Mouse (Mus musculus) T-helper 1 cell (primary cell): ENCODE measurements around the gene Ndufb4.
"Not testable (repeated sequence)": the region's sequence is repeated elsewhere in the genome, so short reads cannot be mapped to it uniquely, and the experiment has no call there.

Source experiments
- in situ Hi-C: fragments of 300-600 bp; cut with MboI, MseI; formaldehyde crosslinking; loops from one replicate; pipeline ENCODE4 v1.15.1; 2025; ENCODE audit warnings: high pct_unique_total_duplicates

Gene Ndufb4

DNA sequence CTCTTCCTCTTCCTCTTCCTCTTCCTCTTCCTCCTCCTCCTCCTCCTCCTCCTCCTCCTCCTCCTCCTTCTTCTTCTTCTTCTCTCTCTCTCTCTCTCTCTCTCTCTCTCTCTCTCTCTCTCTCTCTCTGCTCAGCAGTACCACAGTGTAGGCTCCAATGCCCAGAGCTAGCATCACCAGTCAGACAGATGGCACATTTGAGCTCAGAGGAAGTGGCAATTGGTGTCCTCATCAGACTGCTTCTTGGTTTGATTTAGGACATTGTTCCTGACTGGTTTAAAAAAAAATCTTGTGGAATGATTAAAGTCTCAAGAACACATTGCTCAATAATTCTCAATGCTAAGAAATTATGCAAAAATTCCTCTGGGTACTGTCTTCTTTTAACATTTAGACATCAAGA, 13.7 kb downstream of the Ndufb4 start:
- in situ Hi-C loops, result not testable (repeated sequence)

GRCm38 (mm10) chr16:37637802-37638201, 16.5 kb downstream of the Ndufb4 start:
- in situ Hi-C loops, result no loop called here

- in situ Hi-C loops, result no loop called here
These were observed 18.1 kb downstream of the Ndufb4 start for GRCm38 (mm10) chr16:37636107-37636506.

DNA sequence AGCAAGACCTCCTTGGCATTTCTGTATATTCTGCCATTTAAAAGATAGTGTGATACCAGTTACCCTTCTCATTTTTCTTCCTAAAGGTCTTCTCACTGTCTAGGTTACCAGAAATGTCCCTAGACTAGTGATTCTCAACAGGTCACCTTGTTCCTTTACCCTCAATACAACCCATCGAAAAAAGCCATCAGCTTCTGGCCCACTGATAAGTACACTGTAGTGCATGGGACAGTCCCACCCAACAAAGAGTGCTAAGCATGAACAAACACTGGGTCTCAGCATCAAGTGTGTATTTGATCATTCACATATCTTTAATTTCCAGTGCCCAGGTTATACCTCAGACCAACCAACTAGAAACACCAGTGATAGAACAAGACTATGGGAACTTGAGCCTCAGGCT, 19.2 kb downstream of the Ndufb4 start:
- in situ Hi-C loops, result no loop called here

DNA sequence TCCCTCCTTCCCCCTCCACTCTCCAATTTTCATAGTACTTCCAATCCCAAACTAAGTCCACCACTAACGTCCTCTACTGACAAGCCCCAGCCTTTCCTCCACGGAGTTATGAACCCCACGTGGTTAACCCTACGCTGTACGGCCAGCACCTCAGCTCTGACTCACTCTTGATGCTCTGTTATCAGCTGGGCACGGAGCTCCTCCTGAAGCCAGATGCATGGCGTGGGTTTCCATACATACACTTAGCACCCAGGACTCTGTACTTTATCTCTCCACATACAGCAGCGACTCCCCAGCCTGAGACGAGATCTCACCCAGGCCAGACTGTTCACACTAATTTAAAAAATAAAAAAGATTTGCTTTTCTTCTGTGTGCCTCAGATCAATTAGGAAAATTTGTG, 19.7 kb downstream of the Ndufb4 start:
- in situ Hi-C loops, result no loop called here

- in situ Hi-C loops, result no loop called here
These were observed 25.2 kb downstream of the Ndufb4 start for GRCm38 (mm10) chr16:37629011-37629410.

GRCm38 (mm10) chr16:37628336-37628735, 25.9 kb downstream of the Ndufb4 start:
- in situ Hi-C loops, result no loop called here

DNA sequence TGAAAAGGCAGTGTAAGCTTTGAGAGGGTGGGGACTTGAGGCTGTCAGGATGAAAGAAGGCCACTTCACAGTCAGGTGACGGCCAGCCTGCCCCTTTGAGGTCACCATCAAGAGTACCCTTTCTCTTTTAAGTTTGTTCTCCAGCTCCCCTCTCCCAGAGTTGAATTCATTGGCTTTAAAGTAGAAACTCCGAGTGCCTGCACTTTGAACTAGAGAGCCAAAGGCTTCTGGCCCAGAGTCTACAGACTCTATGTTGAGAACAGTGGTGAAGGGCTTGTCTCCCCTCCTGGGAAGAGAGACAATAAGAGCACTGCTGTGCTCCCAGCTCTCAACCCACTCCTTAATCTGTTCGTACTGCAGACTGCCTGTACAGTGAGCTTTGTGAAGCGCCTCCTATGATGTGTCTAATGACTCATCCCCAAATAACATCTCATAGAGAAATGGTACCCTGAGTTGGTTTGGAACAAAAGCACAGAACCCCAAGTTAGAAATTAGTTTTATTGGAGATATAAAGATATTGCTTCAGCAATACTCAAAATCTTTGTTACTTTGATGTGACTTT, 27.8 kb downstream of the Ndufb4 start:
- in situ Hi-C loops, result no loop called here

GRCm38 (mm10) chr16:37622919-37623318, 31.3 kb downstream of the Ndufb4 start:
- in situ Hi-C loops, result no loop called here

DNA sequence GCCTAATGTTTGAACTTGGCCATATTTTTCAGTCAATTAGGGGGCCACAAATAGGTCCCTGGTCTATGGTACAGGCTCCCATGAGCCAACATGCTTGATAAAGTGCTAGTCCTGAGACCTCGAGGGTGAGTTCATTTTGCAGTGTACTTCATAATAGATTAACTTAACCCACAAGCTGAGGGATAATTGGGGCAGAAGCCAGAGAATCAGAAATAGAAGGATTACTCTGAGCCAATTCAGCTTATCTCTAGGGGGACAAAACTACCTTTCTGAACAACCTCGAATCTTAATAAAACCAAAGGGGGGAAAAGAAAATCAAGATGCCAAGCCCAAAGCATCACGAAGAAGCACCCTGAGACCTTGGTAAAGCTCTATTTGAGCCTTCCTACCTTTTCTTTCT, 31.9 kb downstream of the Ndufb4 start:
- in situ Hi-C loops, result no loop called here

- in situ Hi-C loops, result no loop called here
These were observed 36.6 kb downstream of the Ndufb4 start for GRCm38 (mm10) chr16:37617695-37618094.

DNA sequence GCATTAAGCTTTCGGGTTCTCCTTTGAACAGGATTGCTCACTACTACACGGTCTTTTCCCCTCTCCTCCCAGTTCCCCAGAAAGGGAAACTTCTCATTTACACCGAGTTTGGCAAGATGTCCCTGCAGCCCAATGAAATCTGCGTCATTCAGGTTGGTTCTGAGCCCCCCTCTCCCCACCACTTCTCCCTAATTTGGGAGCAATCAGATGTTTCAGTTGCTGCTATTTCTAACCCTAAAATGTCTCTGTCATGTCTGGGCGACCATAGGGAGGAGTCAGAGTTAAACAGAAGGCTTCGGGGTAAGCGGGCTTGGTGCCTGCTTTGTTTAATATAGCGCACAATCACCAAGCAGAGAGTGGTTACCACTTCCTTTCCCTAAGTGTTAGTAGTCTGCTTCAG, 38.1 kb downstream of the Ndufb4 start:
- in situ Hi-C loops, result no loop called here

- in situ Hi-C loops, result no loop called here
These were observed 38.8 kb downstream of the Ndufb4 start for GRCm38 (mm10) chr16:37615429-37615828.

GRCm38 (mm10) chr16:37614540-37614939, 39.7 kb downstream of the Ndufb4 start:
- in situ Hi-C loops, result no loop called here

GRCm38 (mm10) chr16:37612013-37612412, 42.2 kb downstream of the Ndufb4 start:
- in situ Hi-C loops, result no loop called here

DNA sequence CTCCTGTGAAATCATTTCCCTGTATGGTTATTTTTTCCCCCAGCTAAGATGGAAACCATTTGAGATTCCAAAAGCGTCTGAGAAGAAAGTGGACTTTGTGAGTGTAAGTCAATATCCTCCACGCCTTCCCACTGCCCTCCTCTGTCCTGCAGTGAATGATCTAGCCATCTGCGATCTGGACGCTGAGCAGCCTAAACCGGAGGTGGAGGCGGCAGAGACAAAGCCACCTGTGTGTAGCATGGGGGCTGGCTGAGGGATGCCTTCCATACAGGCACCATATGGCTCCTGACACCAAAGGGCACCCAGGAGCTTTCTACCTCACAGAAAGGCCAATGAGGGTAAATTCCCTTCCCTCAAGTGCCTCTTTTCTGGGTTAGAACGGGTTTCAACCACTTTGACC, 43.2 kb downstream of the Ndufb4 start:
- in situ Hi-C loops, result no loop called here

GRCm38 (mm10) chr16:37610333-37610732, 43.9 kb downstream of the Ndufb4 start:
- in situ Hi-C loops, result no loop called here

DNA sequence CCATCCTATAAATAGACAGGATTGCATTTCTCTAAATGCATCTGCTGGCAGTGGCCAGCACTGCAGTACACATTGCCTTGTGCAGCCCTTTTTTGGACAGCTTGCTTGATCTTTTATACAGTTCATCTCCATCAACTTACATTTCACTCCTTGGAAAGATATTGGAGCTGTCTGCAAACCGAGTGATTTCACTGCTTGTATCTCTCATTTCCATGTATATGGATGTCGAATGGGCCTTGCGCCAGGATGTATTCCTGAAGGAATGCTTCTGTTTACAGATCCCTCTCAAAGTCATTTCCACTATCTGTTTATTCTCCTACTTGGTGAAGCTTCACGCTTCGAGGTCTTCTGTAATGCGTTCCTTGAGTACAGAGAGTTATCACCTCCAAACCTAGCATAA, 50.0 kb downstream of the Ndufb4 start:
- in situ Hi-C loops, result loop anchor here (10.0 kb wide), 1 partner anchor 161 kb away; no protein-coding TSS in a partner anchor

- in situ Hi-C loops, result loop anchor here (10.0 kb wide), 1 partner anchor 161 kb away; no protein-coding TSS in a partner anchor
These were observed 50.8 kb downstream of the Ndufb4 start for GRCm38 (mm10) chr16:37603431-37603830.

DNA sequence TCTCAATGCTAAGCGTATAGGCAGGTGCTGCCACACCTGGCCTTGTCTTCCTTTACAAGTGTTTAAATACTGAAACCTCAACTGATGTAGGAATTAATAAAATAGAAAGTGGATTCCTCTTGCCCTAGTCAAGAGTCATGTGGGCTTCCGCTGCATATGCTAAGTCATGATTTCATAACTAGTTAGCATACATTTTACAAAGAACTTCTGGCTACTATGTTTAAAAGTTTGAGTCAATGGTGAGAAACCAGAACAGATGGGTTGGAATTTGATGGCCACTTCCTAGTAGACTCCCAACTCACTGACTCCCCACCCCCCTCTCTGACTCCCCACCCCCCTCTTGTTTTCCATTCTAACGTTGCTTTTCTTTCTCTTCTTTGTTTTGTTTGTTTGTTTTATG, 54.9 kb downstream of the Ndufb4 start:
- in situ Hi-C loops, result no loop called here

DNA sequence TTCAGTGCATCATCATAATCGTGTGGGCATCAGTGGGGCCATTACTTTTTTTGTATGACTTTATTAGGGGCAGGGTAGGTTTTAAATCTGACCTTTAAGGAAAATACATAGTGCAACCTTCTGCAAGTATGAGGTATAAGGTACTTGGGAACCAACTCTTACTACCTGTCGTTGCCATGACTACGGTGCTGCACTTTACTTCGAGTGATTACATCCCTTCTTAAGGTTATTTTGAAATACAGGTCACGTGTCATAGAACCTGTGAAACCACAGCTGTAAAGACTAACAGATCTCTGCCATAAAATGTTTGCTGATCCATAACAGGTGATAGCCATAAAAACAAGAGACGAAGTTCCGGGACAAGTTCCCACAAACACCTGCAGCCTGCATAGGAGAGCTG, 55.8 kb downstream of the Ndufb4 start:
- in situ Hi-C loops, result no loop called here

DNA sequence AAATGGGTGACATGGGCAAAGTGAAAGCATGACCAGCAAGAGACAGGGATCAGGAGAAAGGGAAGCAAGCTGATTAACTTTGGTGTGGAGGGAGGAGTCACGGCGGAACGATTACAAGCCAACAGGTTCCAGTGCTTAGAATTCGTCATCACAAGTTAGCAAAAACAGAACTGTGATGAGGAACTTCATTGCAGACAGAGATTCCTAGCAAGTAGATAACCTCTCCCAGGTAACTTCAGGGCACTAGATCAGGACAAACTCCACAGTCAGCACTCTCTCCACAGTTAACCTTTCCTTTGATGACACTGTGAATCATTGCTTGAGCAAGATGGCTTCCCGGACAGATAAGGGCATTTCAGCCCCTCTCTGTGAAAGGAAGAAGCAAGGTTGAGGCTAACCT, 56.8 kb downstream of the Ndufb4 start:
- in situ Hi-C loops, result no loop called here
